15 mouse cellular contexts compared by ENCODE assay signal in the genomic region with DNA sequence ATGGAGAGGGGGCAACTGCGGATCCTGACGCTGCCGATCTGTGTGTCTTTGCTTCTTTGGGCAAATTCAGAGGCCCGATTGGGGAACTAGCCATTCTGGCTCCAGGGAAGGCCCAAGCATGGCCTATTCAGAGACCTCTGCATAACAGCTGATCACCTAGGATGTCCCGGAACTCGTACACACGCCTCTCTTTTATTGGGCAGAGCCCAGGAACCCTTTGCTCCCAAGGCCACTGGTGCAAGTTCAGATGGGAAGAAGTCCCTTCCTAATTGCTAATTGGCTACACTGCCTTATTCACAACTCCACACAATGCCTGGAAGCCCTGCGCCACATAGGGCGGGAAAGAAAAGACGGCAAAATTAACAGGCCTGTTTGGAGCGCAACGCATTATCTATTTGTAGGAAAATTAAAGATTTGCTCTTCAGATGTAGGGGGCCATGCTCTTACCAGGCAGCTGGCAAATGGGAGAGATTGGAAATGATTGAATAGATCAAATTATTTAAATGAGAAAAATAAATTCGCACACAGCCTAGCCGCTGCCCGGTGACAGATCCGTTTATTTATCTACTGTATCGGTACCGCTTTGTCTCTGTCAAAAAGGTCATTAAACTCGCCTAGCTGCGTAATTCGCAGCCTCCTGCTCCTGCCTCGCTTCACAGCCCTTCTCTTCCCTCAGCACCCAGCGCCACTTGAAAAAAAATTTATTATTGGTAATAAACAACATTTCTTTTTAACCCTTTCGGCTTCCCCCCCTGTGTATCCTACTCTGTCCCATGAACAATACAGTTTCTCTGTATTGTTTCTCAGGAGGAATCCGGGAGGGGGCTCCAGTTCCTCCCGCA. TPM values are rescaled to one million over a fixed set of nuclear protein-coding genes. Genes with fewer than 3 reads are reported as not detected.
DNase-seq lines count a peak whose midpoint lies in the region; ATAC-seq lines count a peak whose summit lies in the region.
"Had no signal": no experiment of that assay in that cellular context is flagged by ENCODE, and none has a peak within 500 bp of the region (broad histone marks: within the 10 kb centered on the region; RNA-seq: fewer than 3 reads in every experiment).

No protein-coding gene starts in this region.

- no peaks in the 10 kb centered on the region for H3K36me3 ChIP-seq in kidney, embryonic 15.5 days
- H3K36me3 ChIP-seq in embryonic facial prominence, embryonic 13.5 days = no peaks in the 10 kb centered on the region
- H3K36me3 ChIP-seq in hindbrain, embryonic 14.5 days (replicated peaks; ENCODE audit: control insufficient read depth, insufficient read depth) = no peaks in the 10 kb centered on the region
- no peaks in the 10 kb centered on the region for H3K36me3 ChIP-seq in neural tube, embryonic 13.5 days

- no peak overlapping the region for H3K27ac ChIP-seq in kidney, embryonic 15.5 days
- no peak overlapping the region for H3K27ac ChIP-seq in embryonic facial prominence, embryonic 13.5 days
- peak overlapping the region; percentile 88 for H3K27ac ChIP-seq in hindbrain, embryonic 14.5 days
- peak overlapping the region; percentile 93 for H3K27ac ChIP-seq in neural tube, embryonic 13.5 days (replicated peaks)

- no peak for ATAC-seq in kidney, embryonic 15.5 days (replicated peaks; ENCODE audit: low FRiP score)
- no peak for ATAC-seq in embryonic facial prominence, embryonic 13.5 days (ENCODE audit: insufficient number of reproducible peaks, insufficient read depth, low FRiP score, low TSS enrichment, low read depth)
- no peak for ATAC-seq in hindbrain, embryonic 14.5 days (ENCODE audit: low FRiP score)
- 0 out of 2 replicates have a peak, but pooled peaks have one; percentile 1 for ATAC-seq in neural tube, embryonic 13.5 days (ENCODE audit: low read depth)
- ATAC-seq in erythroid progenitor cell, adult 5-6 weeks (replicated peaks; ENCODE audit: low FRiP score, poor library complexity, severe bottlenecking) = no peak

- peak overlapping the region; percentile 42 for H3K4me3 ChIP-seq in kidney, embryonic 15.5 days (replicated peaks)
- H3K4me3 ChIP-seq in embryonic facial prominence, embryonic 13.5 days = peak overlapping the region; percentile 46
- H3K4me3 ChIP-seq in hindbrain, embryonic 14.5 days (replicated peaks; ENCODE audit: low read length) = peak overlapping the region; percentile 56
- peak overlapping the region; percentile 56 for H3K4me3 ChIP-seq in neural tube, embryonic 13.5 days

- H3K9me3 ChIP-seq in kidney, embryonic 15.5 days (replicated peaks) = no peaks in the 10 kb centered on the region
- no peaks in the 10 kb centered on the region for H3K9me3 ChIP-seq in embryonic facial prominence, embryonic 13.5 days
- H3K9me3 ChIP-seq in hindbrain, embryonic 14.5 days (ENCODE audit: control insufficient read depth, low read length) = no peaks in the 10 kb centered on the region
- H3K9me3 ChIP-seq in neural tube, embryonic 13.5 days = no peaks in the 10 kb centered on the region

- WGBS in kidney, embryonic 15.5 days = 2% methylated on average over 26 of the region's 26 CpGs
- WGBS in embryonic facial prominence, embryonic 13.5 days = 3% methylated on average over 26 of the region's 26 CpGs
- WGBS in hindbrain, embryonic 14.5 days = 3% methylated on average over 26 of the region's 26 CpGs
- 2% methylated on average over 26 of the region's 26 CpGs for WGBS in neural tube, embryonic 13.5 days

- peak overlapping the region; percentile 66 for H3K4me2 ChIP-seq in kidney, embryonic 15.5 days
- H3K4me2 ChIP-seq in embryonic facial prominence, embryonic 13.5 days = peak overlapping the region; percentile 80
- peak overlapping the region; percentile 72 for H3K4me2 ChIP-seq in hindbrain, embryonic 14.5 days (replicated peaks)
- peak overlapping the region; percentile 69 for H3K4me2 ChIP-seq in neural tube, embryonic 13.5 days

- peaks cover 100% of the 10 kb centered on the region for H3K27me3 ChIP-seq in kidney, embryonic 15.5 days
- H3K27me3 ChIP-seq in embryonic facial prominence, embryonic 13.5 days = peaks cover 100% of the 10 kb centered on the region
- H3K27me3 ChIP-seq in hindbrain, embryonic 14.5 days (ENCODE audit: control insufficient read depth, insufficient read depth, low read length) = peaks cover 82% of the 10 kb centered on the region
- H3K27me3 ChIP-seq in neural tube, embryonic 13.5 days = peaks cover 98% of the 10 kb centered on the region

- H3K9ac ChIP-seq in kidney, embryonic 15.5 days = no peak overlapping the region
- no peak overlapping the region for H3K9ac ChIP-seq in embryonic facial prominence, embryonic 13.5 days
- peak overlapping the region; percentile 85 for H3K9ac ChIP-seq in hindbrain, embryonic 14.5 days
- H3K9ac ChIP-seq in neural tube, embryonic 13.5 days = peak overlapping the region; percentile 81

- DNase-seq in kidney, postnatal 4 days = no peak
- no peak for DNase-seq in hindbrain, embryonic 14.5 days (ENCODE audit: low spot score)
- DNase-seq in left cerebral cortex, adult 18-20 months (ENCODE audit: low spot score in 2 of 2) = no peak
- DNase-seq in right cerebral cortex, postnatal 10 days (ENCODE audit: low spot score in 2 of 2) = no peak
- DNase-seq: kidney, adult 9 months; lung, postnatal 10 days; thymus, postnatal 36 days had no signal

- H3K4me1 ChIP-seq in kidney, embryonic 15.5 days = peaks cover 28% of the 10 kb centered on the region
- peaks cover 32% of the 10 kb centered on the region for H3K4me1 ChIP-seq in embryonic facial prominence, embryonic 13.5 days
- H3K4me1 ChIP-seq in hindbrain, embryonic 14.5 days (replicated peaks; ENCODE audit: control insufficient read depth, insufficient read depth, low read length) = peaks cover 69% of the 10 kb centered on the region
- H3K4me1 ChIP-seq in neural tube, embryonic 13.5 days (replicated peaks) = peaks cover 91% of the 10 kb centered on the region

RNA-seq across cellular contexts. Expression of a gene that starts 1.5 kb away (rescaled TPM):
- polyA plus RNA-seq in kidney, embryonic 15.5 days (2015; fragmentation: Nextera tagmentation; extraction: Ambion mirVana) = 0.05 TPM in 2 replicates
- 0.62 and 1.1 TPM in 2 replicates for polyA plus RNA-seq in embryonic facial prominence, embryonic 13.5 days (2015; fragmentation: Nextera tagmentation; extraction: Ambion mirVana)
- polyA plus RNA-seq in hindbrain, embryonic 14.5 days (2014; fragmentation: Nextera tagmentation; extraction: Ambion mirVana) = 5.9 and 6.0 TPM in 2 replicates
- 3.5 and 4.1 TPM in 2 replicates for polyA plus RNA-seq in neural tube, embryonic 13.5 days (2015; fragmentation: Nextera tagmentation; extraction: Ambion mirVana)
- total RNA-seq in erythroid progenitor cell, adult 5-6 weeks (2015; ENCODE audit: low replicate concordance) = not detected in 2 replicates
- not detected in 2 replicates for total RNA-seq in erythroid progenitor cell, adult 5-6 weeks (2017; ENCODE audit: low replicate concordance)
- 10 to 100 TPM; 38.8 to 47.6 TPM for total RNA-seq in left cerebral cortex, adult 18-20 months (2021)
- total RNA-seq: CH12.LX; granulocyte monocyte progenitor cell, adult 5-6 weeks; neutrophil, adult 5-6 weeks had no signal
- polyA plus RNA-seq: limb, embryonic 11.5 days had no signal

Comparison
In these comparisons a context has a peak if more than half of its experiments do, and no peak if none do; other contexts are left out.
1. H3K27ac ChIP-seq: peak in hindbrain, embryonic 14.5 days (single experiment) and neural tube, embryonic 13.5 days (single experiment); none in kidney, embryonic 15.5 days (single experiment) and embryonic facial prominence, embryonic 13.5 days (single experiment).
2. H3K9ac ChIP-seq: peak in hindbrain, embryonic 14.5 days (single experiment) and neural tube, embryonic 13.5 days (single experiment); none in kidney, embryonic 15.5 days (single experiment) and embryonic facial prominence, embryonic 13.5 days (single experiment).
3. Peak in every context shown above with its lines, with median percentiles within 50 percentile points of each other: H3K4me2 ChIP-seq and H3K4me3 ChIP-seq.